Mouse (Mus musculus): Measurements from ENCODE around the gene Lcmt1. TPM values are rescaled to one million over a fixed set of nuclear protein-coding genes. Genes with fewer than 3 reads are reported as not detected.

Gene Lcmt1
- polyA plus RNA-seq, 1 experiment: 0.30 TPM

DNA sequence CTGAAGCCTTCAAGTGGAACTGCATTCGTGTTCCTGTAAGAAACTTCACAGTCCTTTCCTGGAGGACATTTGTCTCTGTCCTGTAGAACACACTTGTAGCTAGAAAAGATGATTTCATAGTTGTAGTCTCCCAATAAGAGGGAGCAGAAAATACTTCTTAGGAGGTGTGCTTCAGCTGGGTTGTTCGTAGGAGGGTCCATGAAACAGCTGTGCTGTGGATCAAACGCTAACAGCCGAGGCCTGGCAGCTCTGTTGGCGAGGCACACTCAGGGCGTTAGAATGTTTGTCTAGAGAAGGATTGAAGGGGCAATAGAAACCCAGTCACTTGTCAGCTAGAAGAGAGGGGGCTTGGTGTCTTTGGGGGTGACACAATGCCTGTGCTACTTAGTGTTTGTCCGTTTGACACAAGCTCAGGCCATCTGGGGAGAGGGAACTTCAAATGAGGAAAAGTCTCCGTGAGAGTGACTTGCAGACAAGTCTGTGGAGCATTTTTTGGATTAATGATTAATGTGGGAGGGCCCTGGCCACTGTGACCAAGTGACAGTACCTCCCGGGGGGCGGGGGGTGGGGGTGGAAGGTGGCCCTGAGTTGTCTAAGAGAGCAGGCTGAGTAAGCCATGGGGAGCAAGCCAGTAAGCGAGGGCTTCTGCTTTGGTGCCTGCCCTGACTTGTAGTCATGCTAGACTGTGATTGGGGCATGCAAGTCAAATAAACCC lies 16.3 kb downstream of the Lcmt1 start:
- H3K4me3 ChIP-seq (replicated peaks): no peak overlapping the region
- no peaks in the 10 kb centered on the region for H3K27me3 ChIP-seq (ENCODE audit: control insufficient read depth)
- H3K4me1 ChIP-seq (ENCODE audit: control insufficient read depth): peaks cover 3% of the 10 kb centered on the region; the same call in 1 of the 2 replicates
- no peaks in the 10 kb centered on the region for H3K9me3 ChIP-seq (ENCODE audit: control insufficient read depth, low read length)
- H3K36me3 ChIP-seq (ENCODE audit: control insufficient read depth): peaks cover 48% of the 10 kb centered on the region
- no peak for TF ChIP-seq GATA1 (IDR thresholded peaks at IDR 0.05; ENCODE audit: low read length)
- no peak for TF ChIP-seq TAL1 (IDR thresholded peaks at IDR 0.05; ENCODE audit: low read length)

DNA sequence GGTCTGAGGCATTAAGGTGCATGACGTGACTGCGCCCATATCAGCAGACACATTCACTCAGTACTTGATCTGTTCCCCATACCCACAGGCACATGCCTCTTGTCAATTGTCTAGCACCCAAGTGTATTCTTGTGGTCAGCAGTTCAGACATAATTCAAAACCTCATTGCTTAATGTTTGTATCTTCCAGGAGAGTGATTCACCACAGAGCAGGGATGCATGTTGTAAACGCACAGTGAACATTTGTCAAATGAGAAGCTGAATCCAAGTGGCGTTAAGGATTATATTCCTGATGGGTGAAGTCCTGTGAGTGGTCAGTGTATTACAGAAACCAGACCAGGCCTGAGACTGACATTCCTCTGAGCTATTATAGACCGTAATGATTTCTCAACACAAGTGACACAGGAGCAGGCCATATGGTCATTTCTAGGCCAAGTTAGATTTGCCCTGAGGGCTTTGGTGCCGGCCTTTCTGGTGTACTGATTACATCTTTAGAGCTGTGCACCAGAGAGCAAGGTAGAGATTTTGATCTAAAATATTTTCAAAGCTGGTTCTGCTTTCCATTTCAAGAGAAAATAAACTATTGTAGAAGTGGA lies 20.2 kb downstream of the Lcmt1 start:
- Histone ChIP-seq H3K4me3 (replicated peaks) (no peak overlapping the region), H3K4me1 (ENCODE audit: control insufficient read depth) (no peaks in the 10 kb centered on the region), H3K27me3 (ENCODE audit: control insufficient read depth) (no peaks in the 10 kb centered on the region), H3K36me3 (ENCODE audit: control insufficient read depth) (peaks cover 62% of the 10 kb centered on the region), H3K9me3 (ENCODE audit: control insufficient read depth, low read length) (no peaks in the 10 kb centered on the region)
- TF ChIP-seq TAL1 (IDR thresholded peaks at IDR 0.05; ENCODE audit: low read length): no peak
- TF ChIP-seq GATA1 (IDR thresholded peaks at IDR 0.05; ENCODE audit: low read length): no peak

DNA sequence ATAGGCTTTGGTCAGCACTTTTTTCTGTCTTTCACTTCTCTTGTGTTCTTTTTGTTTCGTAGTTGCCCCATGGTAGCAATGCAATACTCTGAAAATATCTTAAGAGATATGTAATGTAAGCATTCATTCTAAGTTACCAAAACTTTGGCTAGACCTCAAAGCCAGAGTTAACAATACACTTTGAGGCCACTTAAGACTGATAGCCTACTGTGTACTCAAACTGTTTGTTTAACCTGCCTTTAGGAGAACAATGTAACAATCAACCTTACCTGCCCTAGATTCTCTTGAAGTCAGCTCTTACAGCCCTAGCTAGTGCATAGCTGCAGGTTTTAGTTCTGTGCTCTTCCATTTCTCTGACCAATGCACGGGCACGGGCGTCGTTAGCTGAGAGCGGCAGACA lies 24.7 kb downstream of the Lcmt1 start:
- peaks cover 28% of the 10 kb centered on the region for H3K36me3 ChIP-seq (ENCODE audit: control insufficient read depth)

DNA sequence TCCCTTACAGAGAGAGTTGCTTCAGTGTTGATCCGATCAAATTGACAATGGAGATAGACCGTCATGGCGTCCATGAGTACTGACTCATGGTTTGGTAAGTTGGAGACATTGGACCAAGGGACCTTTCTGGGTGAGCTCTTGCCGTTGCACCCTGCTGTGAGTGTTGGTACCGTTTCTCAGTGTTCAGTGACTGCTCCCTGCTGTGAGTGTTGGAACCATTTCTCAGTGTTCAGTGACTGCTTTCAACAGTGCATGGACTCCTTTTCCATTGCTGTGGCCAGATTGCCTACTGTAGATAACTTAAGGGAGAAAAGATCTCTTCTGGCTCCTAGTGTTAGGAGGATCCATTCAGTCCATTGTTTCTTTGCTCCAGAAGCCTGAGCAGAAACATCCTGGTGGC lies 27.3 kb downstream of the Lcmt1 start:
- no peak for TF ChIP-seq GATA1 (IDR thresholded peaks at IDR 0.05; ENCODE audit: low read length)
- TF ChIP-seq TAL1 (IDR thresholded peaks at IDR 0.05; ENCODE audit: low read length): no peak
- no peak overlapping the region for H3K4me3 ChIP-seq (replicated peaks)
- peaks cover 37% of the 10 kb centered on the region for H3K36me3 ChIP-seq (ENCODE audit: control insufficient read depth)
- H3K27me3 ChIP-seq (ENCODE audit: control insufficient read depth): no peaks in the 10 kb centered on the region
- no peaks in the 10 kb centered on the region for H3K9me3 ChIP-seq (ENCODE audit: control insufficient read depth, low read length)
- H3K4me1 ChIP-seq (ENCODE audit: control insufficient read depth): peaks cover 8% of the 10 kb centered on the region

More for the DNA sequence above, 24.7 kb downstream of the Lcmt1 start:
- Histone ChIP-seq H3K9me3 (ENCODE audit: control insufficient read depth, low read length) (no peaks in the 10 kb centered on the region), H3K27me3 (ENCODE audit: control insufficient read depth) (no peaks in the 10 kb centered on the region), H3K4me3 (replicated peaks) (no peak overlapping the region), H3K4me1 (ENCODE audit: control insufficient read depth) (peaks cover 4% of the 10 kb centered on the region)
- no peak for TF ChIP-seq TAL1 (IDR thresholded peaks at IDR 0.05; ENCODE audit: low read length)
- TF ChIP-seq GATA1 (IDR thresholded peaks at IDR 0.05; ENCODE audit: low read length): no peak

DNA sequence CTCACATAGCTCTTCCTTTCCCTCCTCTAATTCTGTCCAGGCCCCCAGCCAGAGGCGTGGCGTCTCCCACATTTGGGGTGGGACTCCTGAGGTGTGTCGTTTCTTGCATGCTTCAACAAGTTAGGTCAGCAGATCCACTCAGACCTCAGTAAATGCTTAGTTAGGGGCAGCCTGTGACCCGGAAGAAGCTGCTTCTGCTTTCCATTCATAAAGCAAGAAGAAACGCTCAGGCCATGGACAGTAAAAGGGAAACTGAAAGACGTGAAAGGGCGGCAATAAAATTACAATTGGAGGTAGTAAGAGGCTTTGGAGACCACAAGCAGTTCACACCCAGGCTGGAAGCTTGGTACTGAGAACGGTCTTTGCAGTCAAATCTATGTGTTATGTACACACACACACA lies 27.8 kb downstream of the Lcmt1 start:
- peaks cover 8% of the 10 kb centered on the region for H3K4me1 ChIP-seq (ENCODE audit: control insufficient read depth)
- H3K27me3 ChIP-seq (ENCODE audit: control insufficient read depth): no peaks in the 10 kb centered on the region
- no peak overlapping the region for H3K4me3 ChIP-seq (replicated peaks)
- peaks cover 38% of the 10 kb centered on the region for H3K36me3 ChIP-seq (ENCODE audit: control insufficient read depth)
- no peaks in the 10 kb centered on the region for H3K9me3 ChIP-seq (ENCODE audit: control insufficient read depth, low read length)
- TF ChIP-seq TAL1 (IDR thresholded peaks at IDR 0.05; ENCODE audit: low read length): no peak
- TF ChIP-seq GATA1 (IDR thresholded peaks at IDR 0.05; ENCODE audit: low read length): no peak

DNA sequence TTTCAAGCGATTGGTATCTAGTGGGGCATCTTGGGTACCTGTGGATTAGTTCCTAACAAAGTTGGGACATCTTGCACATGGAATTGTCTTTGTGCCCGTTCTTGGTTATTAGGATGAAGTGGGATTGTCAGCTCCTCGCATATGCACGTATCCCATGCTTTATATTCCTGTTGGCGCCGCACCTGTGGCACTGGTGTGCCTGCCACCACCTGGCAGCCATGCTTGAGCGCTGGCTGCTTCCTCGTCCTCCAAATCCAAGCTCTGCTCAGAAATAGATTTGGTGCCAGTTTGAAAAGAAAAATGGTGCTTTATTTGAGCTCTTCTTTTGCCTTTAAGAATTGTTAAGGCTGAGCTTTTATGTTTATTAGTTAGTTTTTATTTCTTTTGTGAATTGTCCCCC lies 28.3 kb downstream of the Lcmt1 start:
- Histone ChIP-seq H3K36me3 (ENCODE audit: control insufficient read depth) (peaks cover 37% of the 10 kb centered on the region), H3K4me1 (ENCODE audit: control insufficient read depth) (peaks cover 8% of the 10 kb centered on the region), H3K27me3 (ENCODE audit: control insufficient read depth) (no peaks in the 10 kb centered on the region), H3K4me3 (replicated peaks) (no peak overlapping the region), H3K9me3 (ENCODE audit: control insufficient read depth, low read length) (no peaks in the 10 kb centered on the region)
- no peak for TF ChIP-seq GATA1 (IDR thresholded peaks at IDR 0.05; ENCODE audit: low read length)
- no peak for TF ChIP-seq TAL1 (IDR thresholded peaks at IDR 0.05; ENCODE audit: low read length)

DNA sequence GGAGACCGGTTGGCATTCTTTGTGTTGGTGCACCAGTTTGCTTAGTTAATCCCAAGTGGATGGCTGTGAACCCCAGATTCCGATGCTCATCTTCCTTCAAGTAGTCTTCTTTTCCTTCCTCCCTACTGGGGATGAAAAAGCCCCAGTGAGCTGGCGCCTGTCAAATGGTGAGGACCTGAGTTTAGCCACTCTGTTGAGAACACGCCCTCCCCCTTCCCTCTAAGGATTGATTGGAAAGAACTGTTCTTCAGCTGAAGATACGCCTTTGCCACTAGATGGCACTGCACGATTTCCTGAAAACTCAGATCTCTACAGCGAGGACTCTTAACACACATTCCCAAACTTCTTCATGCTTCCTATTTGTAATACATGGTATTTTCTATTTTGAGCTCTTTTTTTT lies 29.2 kb downstream of the Lcmt1 start:
- peaks cover 8% of the 10 kb centered on the region for H3K4me1 ChIP-seq (ENCODE audit: control insufficient read depth)
- no peaks in the 10 kb centered on the region for H3K9me3 ChIP-seq (ENCODE audit: control insufficient read depth, low read length)
- no peaks in the 10 kb centered on the region for H3K27me3 ChIP-seq (ENCODE audit: control insufficient read depth)
- TF ChIP-seq GATA1 (IDR thresholded peaks at IDR 0.05; ENCODE audit: low read length): no peak
- TF ChIP-seq TAL1 (IDR thresholded peaks at IDR 0.05; ENCODE audit: low read length): no peak
- H3K36me3 ChIP-seq (ENCODE audit: control insufficient read depth): peaks cover 30% of the 10 kb centered on the region
- no peak overlapping the region for H3K4me3 ChIP-seq (replicated peaks)

DNA sequence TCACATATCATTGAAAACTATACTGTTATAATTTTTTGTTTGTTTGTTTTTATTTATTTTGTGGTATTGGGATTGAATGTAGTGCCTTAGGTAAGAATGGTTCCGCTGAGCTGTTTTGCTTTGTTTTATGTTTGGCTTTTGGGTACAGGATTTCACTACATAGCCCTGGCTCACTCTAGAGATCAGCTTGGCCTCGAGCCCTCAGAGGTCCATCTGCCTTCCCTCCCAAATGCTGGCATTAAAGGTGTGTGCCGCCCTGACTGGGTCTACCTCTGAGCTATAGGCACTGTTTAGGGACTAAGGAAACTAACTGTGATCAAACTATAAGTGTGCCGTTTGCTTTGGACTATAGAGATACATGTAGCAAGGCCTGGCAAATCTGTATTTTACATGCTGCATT lies 29.7 kb downstream of the Lcmt1 start:
- peaks cover 33% of the 10 kb centered on the region for H3K36me3 ChIP-seq (ENCODE audit: control insufficient read depth)
- H3K4me3 ChIP-seq (replicated peaks): no peak overlapping the region
- no peaks in the 10 kb centered on the region for H3K9me3 ChIP-seq (ENCODE audit: control insufficient read depth, low read length)
- H3K27me3 ChIP-seq (ENCODE audit: control insufficient read depth): no peaks in the 10 kb centered on the region
- TF ChIP-seq GATA1 (IDR thresholded peaks at IDR 0.05; ENCODE audit: low read length): no peak
- H3K4me1 ChIP-seq (ENCODE audit: control insufficient read depth): peaks cover 8% of the 10 kb centered on the region

DNA sequence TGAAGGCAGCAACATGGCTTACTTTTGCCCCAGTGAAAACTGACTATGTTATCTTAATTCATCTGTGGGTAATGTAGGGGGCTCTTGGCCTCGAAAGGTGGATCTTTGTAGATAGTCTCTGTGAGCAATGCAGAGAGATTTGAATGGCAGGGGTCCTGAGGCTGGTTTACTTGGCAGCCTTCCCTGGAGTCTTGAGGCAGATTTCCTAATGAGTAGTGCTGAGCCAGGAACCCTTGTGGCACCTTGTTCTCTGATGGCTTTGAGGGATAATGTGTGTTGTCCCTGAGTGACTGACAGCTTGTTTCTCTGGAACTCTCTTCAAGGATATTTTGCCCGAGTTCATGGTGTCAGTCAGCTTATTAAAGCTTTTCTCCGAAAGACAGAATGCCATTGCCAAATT lies 31.5 kb downstream of the Lcmt1 start:
- Histone ChIP-seq H3K36me3 (ENCODE audit: control insufficient read depth) (peaks cover 47% of the 10 kb centered on the region), H3K9me3 (ENCODE audit: control insufficient read depth, low read length) (no peaks in the 10 kb centered on the region), H3K27me3 (ENCODE audit: control insufficient read depth) (no peaks in the 10 kb centered on the region), H3K4me1 (ENCODE audit: control insufficient read depth) (peaks cover 19% of the 10 kb centered on the region), H3K4me3 (replicated peaks) (no peak overlapping the region)
- no peak for TF ChIP-seq GATA1 (IDR thresholded peaks at IDR 0.05; ENCODE audit: low read length)
- TF ChIP-seq TAL1 (IDR thresholded peaks at IDR 0.05; ENCODE audit: low read length): no peak

Measured in erythroblast, embryonic 14.5 days (primary cell).